Mouse (Mus musculus): ENCODE measurements around the gene En1.

En1 gene

DNA sequence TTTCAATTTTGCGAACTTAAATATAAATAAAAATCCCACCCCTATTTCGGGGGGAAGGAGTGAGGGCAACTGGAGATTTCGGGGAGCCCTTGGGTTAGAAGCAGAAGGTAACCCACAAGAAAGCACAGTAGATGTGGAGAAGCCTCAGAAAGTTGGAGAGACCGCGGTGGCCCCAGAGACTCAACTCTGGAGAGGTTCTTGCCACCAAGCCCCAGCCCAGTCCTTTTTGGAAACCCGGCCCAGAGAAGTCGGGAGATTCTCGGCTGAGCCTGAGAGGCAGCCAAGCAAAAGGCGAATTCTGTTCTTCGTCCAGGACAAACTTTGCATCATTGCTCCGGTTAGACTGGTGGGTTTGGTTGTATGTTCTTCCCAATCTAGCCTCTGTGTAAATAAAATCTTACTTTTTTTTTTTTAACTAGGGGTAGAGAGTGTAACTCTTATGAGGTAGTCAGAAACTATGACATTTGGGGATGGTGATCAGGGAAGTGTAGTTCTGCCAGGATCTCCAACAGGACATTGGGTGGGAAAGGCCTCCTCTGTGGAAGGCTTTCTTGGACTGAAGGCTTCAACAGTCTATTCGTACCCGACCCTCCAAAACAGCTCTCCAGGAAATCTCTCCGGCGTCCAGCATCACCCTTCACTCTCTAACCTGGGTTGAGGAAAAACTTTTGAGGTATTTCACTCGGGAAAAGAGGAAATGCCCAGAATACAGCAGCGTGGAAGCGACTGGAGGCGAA, 1.5 kb upstream of the En1 start:
- no peak for DNase-seq

DNA sequence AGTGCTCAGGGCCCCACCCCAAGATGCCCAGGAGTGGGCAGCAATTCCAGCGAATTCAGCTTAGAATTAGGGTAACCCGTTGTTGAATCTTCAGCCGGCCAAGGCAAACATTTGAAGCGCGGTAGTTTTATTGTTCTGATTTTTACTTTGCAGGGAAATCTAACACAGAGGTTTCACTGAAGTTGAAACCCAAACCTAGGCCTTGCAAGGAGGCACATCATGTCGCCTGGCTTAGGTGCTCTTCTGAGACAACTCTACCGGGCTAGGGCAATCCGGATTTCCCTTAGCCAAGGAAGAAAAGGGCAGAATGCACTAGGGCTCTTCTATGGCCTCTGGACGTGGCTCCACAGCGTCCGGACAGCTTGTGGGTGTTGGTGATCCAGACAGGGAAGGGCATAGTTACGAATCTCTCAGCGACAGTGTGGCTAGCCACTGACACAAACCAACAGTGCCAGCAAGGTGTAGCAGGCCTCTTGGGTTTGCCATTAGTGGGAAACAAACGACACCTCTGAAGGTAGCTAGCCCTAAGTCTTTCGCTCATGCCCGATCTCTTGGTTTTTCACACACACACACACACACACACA, 873 bp upstream of the En1 start:
- no peak for DNase-seq

DNA sequence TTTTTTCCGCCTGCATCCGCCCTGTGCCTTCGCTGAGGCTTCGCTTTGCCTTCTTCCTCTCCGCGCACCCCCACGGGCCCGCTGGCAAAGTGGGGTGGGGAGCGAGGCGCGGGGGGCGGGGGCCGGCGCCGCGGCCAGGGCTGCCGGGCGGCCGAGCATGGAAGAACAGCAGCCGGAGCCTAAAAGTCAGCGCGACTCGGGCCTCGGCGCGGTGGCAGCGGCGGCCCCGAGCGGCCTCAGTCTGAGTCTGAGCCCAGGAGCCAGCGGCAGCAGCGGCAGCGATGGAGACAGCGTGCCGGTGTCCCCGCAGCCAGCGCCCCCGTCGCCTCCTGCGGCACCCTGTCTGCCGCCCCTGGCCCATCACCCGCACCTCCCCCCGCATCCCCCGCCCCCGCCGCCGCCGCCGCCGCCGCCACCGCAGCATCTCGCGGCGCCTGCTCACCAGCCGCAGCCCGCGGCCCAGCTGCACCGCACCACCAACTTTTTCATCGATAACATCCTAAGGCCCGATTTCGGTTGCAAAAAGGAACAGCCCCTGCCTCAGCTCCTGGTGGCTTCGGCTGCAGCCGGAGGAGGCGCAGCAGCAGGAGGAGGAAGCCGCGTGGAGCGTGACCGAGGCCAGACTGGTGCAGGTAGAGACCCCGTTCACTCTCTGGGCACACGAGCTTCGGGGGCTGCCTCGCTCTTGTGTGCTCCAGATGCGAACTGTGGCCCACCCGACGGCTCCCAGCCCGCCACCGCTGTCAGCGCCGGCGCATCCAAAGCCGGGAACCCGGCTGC, 848 bp downstream of the En1 start:
- DNase-seq = no peak

DNA sequence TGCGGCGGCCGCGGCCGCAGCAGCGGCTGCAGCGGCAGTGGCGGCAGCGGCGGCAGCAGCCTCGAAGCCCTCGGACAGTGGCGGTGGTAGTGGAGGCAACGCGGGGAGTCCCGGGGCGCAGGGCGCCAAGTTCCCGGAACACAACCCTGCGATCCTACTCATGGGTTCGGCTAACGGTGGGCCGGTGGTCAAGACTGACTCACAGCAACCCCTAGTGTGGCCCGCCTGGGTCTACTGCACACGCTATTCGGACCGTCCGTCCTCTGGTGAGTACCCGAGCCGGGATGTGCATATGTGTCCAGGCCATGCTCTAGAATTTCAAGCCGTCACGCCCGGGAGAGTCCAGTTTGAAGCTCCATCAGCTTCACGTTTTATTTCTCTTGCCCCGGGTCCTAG, 1.4 kb downstream of the En1 start:
- DNase-seq = no peak

DNA sequence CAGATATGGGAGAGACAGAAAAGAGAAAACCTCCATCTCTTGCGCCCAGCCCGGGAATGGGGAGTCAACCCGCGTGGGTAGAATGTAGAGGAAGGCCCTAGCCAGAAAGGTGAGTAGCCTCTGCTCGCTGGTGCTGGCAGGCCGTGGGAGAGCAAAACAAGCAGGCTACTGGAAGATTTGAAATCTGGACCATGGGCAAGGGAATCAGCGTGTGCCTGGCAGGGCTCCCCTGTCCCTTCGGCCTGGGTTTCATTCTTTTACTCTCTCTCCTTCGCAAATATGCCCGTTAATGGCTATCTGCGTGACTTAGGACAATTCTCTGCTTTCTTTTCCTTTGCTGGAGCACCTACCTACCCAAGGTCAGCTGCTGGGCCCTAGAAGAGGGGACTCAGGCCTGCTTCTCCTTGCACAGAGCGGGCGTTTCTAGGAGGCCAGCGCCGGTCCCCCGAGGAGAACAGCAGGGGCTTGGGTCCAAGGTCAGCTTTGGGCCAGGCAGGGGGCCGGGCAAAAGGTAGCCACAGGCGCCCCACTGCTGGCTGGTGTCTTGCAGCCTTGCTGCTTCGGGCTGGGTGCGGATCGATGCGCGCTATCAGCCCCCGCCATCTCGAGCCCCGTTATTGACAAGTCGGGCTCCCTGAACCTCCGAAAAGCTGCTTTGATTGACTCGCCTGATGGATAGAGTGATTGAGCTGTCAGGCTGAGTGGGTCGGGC, 2.4 kb downstream of the En1 start:
- DNase-seq = no peak

DNA sequence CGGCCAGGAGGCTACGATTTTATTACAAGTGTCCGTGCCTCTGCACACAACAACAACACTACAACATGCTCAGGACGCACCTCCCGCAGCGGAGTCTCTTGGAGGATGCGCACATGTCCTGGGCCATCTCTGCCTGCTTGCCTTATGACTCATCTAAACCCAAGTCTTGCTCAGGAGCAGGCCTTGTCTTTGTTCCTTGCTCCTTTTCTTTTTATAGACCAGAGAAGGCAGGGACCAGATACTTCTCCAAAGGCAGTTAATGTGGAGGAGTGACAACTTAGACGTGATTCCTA, 2.9 kb downstream of the En1 start:
- no peak for DNase-seq

DNA sequence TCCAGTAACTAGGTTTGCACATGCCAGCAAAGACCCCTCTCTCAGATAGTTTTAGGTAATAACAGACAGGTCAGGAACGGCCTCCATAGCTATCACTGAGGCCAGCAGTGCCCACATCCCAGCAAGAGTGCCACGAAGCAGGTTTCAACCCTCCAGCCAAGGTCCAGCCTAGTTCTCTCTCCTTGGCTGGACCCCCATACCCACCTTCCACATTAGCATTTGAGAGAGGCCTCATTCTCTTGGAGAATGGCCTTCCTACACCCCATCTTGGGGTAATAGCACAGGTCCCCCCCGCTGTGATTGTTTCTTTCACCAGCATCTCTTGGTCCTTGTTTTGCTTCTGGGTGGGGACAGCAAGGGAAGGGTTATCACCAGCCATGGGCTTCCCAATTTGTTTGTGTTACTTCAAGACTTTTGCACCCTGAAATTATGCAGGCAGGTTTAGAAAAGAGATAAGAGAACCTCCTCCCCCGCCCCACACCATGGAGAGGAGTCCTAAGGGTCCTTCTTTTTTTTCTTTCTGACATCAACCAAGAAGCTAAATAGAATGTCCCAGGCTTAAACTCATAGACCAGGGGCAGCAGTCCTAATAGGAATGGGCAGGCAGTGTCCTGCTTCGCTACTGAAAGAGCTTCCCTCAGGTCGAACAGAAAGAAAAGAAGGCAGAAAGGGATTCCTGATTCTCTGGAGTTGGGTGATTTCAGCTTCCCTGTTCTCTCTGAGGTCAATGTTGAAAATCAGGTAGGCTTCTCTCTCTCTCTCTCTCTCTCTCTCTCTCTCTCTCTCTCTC, 3.5 kb downstream of the En1 start:
- DNase-seq = no peak

DNA sequence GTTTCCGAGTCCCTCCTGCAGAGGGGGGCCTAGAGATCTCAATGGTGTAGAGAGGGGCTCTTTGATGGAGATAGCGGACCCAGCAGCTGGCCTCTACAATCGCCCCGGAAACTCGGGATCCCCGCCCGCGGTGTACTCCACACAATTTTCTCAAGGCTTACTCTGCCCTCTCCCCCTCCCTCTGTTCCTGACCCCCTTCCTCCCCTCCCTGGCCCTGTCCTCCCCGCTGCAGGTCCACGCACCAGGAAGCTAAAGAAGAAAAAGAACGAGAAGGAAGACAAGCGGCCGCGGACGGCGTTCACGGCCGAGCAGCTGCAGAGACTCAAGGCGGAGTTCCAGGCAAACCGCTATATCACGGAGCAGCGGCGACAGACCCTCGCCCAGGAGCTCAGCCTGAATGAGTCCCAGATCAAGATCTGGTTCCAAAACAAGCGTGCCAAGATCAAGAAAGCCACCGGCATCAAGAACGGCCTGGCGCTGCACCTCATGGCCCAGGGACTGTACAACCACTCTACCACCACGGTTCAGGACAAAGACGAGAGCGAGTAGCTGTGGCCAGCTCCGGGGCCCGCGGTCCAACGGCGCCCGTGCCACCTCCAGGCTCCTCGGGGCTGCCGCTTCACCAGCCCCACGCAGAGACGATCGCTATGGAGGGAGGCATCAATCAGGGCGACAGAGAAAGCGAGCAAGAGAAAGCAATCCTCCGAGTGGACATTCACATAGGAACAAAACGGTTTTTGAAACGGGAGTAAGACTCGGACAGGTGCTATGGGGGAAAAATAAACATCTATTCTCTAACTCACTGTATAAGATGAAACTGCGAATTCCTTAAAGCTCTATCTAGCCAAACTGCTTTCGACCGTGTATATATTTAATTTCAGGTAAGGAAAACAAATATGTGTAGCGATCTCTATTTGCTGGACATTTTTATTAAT, 4.7 kb downstream of the En1 start:
- DNase-seq = no peak

DNA sequence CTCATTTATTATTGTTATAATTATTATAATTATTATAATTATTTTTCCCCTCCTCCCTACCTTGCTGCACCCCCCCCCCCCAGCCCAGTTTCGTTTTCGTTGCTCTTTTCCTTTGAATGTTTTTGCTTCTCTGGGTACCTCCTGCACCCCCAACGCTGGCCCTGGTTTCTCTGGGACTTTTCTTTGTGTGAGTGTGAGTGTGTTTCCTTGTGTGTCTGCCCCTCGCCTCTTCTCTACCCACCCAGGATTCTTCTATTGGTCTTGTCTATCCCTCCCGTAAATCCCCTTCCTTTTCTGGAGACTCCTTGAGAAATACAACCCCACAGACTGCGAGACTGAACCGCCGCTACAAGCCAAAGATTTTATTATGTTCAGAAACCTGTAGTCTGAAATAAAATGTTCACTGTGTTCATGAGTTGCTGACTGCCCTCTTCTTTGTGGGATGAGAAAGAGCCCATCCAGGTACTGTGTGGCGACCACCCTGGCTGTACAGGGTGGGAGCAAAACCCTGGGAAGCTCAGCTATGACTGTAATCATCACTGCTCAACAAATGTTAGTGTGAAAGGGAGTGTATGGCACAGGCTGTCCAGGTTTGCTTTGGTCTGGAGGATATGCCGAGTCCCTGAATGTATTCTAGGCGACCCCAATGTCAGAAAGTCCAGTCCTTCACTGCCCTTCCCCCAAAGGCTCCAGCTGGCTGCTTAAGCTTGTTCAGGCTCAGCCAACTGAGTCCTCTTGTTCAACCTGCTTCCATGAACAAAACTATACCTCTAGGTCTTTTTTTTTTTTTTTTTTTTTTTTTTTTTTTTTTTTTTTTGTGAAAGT, 5.6 kb downstream of the En1 start:
- DNase-seq = no peak

DNA sequence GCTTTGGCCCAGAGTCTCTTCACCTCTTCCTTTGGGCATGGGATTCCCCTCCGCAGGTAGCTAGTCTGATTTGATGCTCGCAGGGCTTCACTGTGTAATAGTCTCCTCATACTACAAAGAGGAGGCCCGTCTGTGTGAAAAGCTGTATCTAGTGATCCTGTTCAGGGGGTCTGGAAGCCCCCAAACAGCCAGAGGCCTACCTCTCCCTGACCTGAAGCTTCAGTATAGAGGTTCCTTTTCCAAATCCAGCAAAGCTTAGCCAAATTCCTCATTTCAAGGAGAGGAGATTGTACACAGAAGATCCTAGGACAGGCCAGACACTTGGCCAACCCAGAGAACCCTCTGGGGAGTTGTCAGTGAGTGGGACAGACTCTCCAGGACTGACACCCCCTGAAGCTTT, 6.2 kb downstream of the En1 start:
- no peak for DNase-seq

DNA sequence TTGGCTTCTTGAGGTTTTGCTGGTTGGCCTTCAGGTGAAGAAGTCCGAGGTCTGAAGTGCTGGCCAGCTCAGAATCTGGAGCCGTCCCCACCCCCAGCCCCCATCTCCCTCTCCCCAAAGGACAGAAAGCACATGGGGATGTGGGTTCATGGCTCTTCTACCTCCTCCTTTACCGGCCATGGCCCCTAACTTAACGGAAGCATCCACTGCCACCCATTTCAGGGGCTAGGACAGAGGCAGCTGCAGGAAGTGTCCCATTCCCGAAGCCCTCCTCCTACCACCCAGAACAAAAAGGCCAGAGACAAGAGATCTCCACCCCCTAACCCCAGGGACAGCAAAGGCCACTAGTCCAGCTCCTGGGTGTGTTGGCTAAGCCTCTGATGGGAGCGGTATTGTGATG, 7.4 kb downstream of the En1 start:
- no peak for DNase-seq

DNA sequence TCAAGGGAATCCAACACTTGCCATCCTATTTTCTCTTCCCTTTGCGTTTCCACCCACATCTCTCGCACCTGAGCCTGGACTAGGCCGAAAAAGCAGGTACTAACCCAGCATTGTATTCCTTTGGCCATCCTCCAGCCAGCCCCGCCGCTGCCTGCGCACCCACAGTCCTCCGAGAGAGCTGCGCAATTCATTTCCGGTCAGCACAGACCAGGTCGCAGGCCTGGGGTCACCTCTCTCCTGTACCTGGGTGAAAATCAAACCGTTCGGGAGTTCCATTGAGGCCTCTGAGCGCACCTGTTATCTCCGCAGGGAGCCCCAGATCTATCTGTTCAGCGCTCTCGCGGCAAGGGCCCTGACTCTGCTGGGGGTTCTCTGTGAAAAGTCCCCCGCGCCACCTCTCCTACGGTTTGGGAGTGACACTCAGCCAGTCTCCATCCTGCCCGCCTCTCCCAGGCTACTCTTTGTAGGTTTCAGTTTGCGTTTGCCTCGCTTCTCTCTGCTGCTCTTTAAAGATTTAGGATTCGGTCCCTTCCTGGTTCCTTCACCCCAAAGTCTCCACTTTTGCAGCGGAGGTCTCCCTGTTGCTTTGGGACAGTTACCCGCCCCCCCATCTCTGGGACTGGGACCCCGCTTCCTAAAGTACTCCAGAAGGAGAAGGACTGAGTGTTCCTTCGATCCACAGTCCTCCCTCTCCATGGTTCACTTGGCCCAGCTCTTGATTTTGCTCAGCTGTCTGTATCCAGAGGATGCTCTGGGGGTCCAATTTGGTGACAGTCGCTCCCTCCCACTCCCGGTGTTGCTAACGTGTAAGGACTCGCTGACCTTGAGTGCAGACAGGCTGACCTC, 11.5 kb downstream of the En1 start:
- no peak for DNase-seq

DNA sequence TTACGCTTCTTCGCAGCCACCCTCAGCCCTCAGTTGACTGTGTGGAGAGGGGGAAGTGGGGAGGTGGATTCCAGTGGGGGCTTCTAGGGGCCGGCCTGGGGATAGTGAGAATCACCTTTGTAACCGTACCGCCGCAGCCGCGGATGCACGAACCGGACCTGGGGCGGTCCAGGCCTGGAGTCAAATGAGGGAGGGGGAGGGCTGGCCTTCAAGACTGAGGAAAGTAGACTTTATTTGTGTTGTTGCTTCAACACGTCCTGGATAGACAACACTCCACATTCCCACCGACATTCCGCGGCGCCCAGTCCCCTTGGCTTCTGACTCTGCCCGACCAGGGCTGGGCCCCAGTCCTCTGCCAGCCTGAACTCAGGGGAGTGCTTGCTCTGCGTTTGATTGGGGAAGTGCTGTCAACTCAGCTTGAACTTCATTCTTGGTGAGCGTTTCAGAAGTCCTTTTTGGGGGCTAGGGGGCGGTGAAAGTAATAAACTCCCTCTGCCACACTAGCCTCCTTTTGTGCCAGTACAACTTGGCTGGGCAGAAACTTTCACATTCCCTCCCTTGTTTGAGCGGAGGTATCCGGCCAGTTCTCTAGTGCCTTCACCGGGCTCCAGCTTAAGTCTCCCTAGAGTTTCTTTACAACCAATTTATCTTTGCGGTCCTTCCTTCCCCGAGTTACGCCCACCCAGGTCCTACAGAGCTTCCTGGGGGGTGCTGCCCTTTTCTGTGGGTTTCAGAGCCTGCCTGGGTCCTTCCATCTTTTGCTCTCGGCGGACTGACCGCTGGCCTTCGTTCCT, 12.3 kb downstream of the En1 start:
- no peak for DNase-seq

DNA sequence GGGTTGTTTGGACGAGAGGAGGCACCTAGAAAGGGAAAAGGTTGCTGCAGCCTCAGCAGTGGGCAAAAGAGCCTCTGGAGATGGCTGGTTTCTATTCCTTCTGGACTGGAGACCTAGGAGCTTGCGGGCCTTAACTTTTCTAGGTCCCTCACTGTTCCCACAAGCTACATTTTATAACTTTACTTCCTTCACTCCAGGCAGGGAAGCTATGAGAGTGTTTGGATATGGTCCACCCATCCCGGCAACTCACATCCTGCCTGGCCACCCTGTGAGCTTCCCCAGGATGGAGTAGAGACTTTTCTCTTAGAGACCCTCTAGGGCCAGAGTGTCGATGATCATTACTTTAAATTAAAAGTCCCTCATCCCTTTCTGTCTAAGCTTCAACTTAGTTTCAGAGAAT, 13.3 kb downstream of the En1 start:
- DNase-seq = no peak

DNA sequence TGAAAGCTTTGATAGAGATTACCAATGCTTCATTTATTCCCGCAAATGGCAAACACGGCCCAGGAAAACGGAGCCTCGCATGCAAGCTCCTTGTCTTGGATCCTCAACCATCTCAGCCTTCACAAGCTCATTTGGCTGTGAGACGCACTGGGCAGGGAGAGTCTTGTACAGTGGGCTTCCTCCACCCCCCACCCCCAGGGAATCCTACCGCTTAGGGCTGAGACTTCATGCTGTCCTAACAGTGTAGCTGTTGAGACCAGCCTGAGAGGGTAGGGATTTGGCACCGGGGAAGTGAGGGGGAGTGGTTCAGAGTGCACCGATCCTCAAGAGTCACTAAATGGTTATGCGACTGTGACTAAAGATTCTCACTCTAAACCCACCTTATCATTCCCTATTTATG, 13.7 kb downstream of the En1 start:
- no peak for DNase-seq

DNA sequence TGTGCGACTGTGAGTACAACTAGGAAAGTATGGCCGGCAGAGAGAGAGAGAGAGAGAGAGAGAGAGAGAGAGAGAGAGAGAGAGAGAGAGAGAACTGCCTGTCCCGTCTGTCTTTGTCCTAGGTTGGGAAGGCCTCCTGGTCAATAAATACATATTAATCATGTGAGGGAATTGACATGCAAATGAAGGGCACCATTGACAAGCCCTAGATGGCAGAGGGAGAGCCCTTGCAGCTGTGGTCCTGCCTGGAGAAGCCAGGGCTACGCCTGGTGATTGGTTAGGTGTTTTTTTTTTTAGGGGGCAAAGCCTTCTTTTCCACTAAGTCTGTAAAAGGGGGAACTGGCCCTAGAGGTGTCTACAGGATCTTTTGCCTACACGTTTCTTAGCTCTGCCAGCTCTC, 19.2 kb downstream of the En1 start:
- DNase-seq = no peak

DNA sequence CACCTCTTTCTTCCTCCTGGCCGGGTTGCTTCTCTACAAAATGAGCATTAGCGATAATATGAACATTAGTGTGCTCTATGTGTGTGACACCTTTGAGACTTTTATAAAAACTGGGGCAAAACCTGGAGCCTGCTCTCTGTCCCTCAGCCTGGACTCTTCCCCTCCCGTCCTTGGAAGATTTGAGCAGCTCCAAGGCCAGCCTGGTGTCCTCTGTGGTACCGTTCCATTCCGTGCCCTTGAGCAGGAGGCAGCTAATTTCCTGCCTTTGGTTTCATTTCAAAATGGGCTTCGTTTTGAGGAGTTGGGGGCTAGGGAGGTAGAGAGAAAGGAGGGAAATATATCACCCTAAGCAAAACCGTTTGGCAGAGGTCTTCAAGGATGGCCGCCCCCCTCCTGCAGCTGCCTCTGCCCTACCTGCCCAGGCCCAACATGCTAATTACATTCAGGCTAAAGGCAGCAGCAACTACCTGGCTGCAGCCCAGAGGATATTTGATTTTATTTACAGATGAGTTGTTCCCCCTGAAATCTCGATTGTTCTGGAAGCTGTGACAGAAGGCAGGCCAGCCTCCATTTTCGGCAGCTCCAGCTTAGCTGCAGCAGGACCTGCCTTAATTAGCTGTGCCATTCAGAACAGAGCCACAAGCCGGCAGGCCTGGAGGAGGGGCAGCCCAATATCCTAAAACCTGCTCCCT, 24.9 kb downstream of the En1 start:
- no peak for DNase-seq

DNA sequence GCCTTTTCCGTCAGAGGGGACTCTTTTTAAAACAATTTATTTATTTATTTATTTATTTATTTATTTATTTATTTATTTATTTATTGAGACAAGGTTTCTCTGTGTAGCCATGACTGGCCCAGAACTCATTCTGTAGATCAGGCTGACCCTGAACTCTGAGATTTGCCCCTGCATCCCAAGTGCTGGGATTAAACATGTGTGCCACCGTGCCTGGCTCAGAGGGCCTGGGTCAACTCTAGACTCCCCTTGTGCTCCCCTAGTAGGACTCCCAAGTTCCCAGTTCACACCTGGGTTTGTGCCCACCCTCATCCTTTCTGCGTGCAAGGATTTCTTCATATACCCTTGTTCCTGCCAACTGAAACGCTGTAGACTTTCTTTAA, 25.4 kb downstream of the En1 start:
- DNase-seq = no peak

DNA sequence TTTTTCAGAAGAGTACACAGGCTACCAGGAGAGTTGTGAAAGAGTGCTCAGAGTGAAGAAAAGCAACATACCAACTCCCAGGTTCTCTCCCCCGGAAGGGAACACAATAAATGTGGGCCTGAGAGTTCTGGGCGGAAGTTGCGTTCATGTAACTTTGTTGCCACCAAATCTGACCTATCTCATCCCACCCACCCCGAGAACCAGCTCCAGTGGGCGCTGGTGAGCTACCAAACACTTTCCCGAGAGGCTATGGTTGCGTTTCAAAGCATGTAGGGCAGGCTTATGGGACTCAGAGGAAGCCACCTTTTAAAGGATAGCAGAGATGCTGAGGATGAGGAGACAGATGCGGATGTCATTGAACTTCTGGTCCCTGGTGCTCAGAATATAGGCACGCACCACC, 26.6 kb downstream of the En1 start:
- no peak for DNase-seq
